In genomic region chr19:41288568-41288967, GRCm38 (mm10) we compare ENCODE assay signal across 19 mouse cellular contexts.
"Had no signal": no experiment of that assay in that cellular context is flagged by ENCODE, and none has a peak within 500 bp of the region (broad histone marks: within the 10 kb centered on the region; RNA-seq: fewer than 3 reads in every experiment).

No protein-coding gene starts in this region.

- ATAC-seq: midbrain, embryonic 16.5 days had no signal

- H3K9me3 ChIP-seq: midbrain, embryonic 10.5 days; midbrain, embryonic 12.5 days; neural tube, embryonic 13.5 days; neural tube, embryonic 15.5 days had no signal

- H3K27ac ChIP-seq: midbrain, embryonic 10.5 days; midbrain, embryonic 12.5 days; neural tube, embryonic 13.5 days; neural tube, embryonic 15.5 days had no signal

- H3K4me1 ChIP-seq: midbrain, embryonic 10.5 days had no signal

- DNase-seq: lung, adult 18-20 months; lung, embryonic 14.5 days; lung, postnatal 10 days; lung, postnatal 4 days; midbrain, embryonic 14.5 days; retina, postnatal 1 day; right cerebral cortex, adult 18-20 months; right cerebral cortex, postnatal 25 days; right cerebral cortex, postnatal 4 days; spleen, adult 18-20 months; thymus, adult 18-20 months; thymus, postnatal 14 days; thymus, postnatal 36 days had no signal

- H3K9ac ChIP-seq: lung, embryonic 14.5 days; midbrain, embryonic 12.5 days; neural tube, embryonic 13.5 days; neural tube, embryonic 15.5 days had no signal

- H3K4me3 ChIP-seq: midbrain, embryonic 10.5 days; midbrain, embryonic 12.5 days; myocyte; neural tube, embryonic 13.5 days; neural tube, embryonic 15.5 days had no signal

- H3K36me3 ChIP-seq: midbrain, embryonic 10.5 days; midbrain, embryonic 12.5 days; neural tube, embryonic 13.5 days; neural tube, embryonic 15.5 days had no signal

- H3K27me3 ChIP-seq: neural tube, embryonic 13.5 days; neural tube, embryonic 15.5 days had no signal

- H3K4me2 ChIP-seq: lung, embryonic 14.5 days; midbrain, embryonic 12.5 days; neural tube, embryonic 13.5 days; neural tube, embryonic 15.5 days had no signal
